Mouse (Mus musculus) cortical plate, adult 2 months (tissue): ENCODE data around the gene Kif28.

Experiments
- CTCF ChIP-seq: fragments of 200-500 bp; IDR thresholded peaks from 2 replicates; pipeline ENCODE4 v1.5.1; 2011; ENCODE audit warnings: mild to moderate bottlenecking, control low read depth, low read length; ENCODE audit not compliant: insufficient read depth; ENCODE audit errors: extremely low read depth
- POLR2A ChIP-seq: fragments of 200-500 bp; IDR thresholded peaks from 2 replicates; pipeline ENCODE4 v1.6.1; 2011; ENCODE audit warnings: mild to moderate bottlenecking, low read length, control low read depth; ENCODE audit not compliant: insufficient read depth; ENCODE audit errors: extremely low read depth

GRCm38 (mm10) chr1:179712658-179713057, 32.4 kb downstream of the Kif28 start:
- TF ChIP-seq POLR2A, result no peak
- no peak for TF ChIP-seq CTCF
